Mouse (Mus musculus): ENCODE measurements at regions not wholly inside any gene's neighbourhood (a gene's known extent, or its start where the extent isn't known, plus 50 kb on each side); places are given as distances from the start of the nearest gene placed in this dataset.
A peak's percentile ranks its signal among the peaks of the same experiment; 100 is the strongest.

DNA sequence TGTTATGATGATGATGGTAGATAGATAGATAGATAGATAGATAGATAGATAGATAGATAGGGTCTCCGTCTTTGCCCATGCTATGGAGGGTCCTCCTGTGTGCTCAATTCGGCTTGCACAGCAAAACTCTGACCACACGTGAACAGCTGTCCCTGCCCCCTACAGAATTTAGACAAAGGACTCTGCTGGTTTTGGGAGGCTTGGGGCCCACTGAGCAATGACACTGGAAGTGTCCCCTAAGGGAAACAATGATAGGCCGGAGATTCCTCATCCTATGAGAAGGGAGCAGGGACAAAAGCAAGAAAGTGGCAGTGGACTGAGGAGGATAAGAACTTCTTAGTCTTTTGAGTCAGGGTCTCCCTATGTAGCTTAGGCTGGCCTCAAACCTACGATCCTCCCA is 69.8 kb upstream of the Cd28 start:
- intact Hi-C loops (cut with DNase I) = no loop called here
- TF ChIP-seq CTCF (IDR thresholded peaks at IDR 0.05) = no peak
- DNase-seq = no peak
- no peak overlapping the region for H3K4me3 ChIP-seq
- no peak overlapping the region for H3K27ac ChIP-seq

DNA sequence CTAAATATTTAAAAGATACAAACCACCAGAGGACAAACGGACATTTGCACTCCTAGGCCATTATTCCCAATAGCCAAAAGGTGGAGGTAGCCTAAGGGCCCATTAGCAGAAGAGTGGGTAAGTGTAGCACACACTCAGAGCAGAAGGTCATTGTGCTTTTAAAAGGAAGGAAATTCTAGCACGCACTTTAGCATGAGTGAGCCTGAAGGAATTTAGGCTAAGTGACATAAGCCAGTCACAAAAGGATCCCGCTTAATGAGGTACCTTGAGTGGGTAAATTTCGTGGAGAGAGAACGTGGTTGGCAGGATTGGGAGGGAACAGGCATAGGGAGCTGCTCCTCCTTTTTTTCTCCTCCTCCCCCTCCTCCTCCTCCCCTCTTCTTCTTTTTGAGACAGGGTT is 70.4 kb upstream of the Cd28 start:
- intact Hi-C loops (cut with DNase I) = no loop called here
- no peak for DNase-seq
- no peak for TF ChIP-seq CTCF (IDR thresholded peaks at IDR 0.05)
- no peak overlapping the region for H3K27ac ChIP-seq
- no peak overlapping the region for H3K4me3 ChIP-seq

DNA sequence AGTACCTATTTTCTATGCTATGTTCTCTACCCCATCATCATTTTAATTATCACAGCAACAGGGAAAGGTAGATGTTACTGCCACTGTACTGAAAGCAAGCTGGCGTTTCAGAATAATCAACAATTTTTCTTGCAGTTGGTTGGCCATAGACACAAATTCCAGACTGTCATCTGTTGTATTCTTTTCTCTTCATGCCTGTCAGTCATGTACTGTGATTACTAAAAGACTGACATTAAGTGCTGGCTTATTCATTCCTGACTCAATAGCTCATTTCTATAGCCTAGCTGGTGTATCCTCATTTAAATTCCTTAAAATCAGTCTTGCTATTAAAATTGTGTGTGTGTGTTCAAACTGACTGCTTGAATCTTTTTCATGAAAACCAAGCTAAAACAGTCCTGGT is 71.4 kb upstream of the Cd28 start:
- Histone ChIP-seq H3K4me3 (no peak overlapping the region), H3K27ac (no peak overlapping the region)
- DNase-seq = no peak
- intact Hi-C loops (cut with DNase I) = no loop called here
- TF ChIP-seq CTCF (IDR thresholded peaks at IDR 0.05) = no peak

DNA sequence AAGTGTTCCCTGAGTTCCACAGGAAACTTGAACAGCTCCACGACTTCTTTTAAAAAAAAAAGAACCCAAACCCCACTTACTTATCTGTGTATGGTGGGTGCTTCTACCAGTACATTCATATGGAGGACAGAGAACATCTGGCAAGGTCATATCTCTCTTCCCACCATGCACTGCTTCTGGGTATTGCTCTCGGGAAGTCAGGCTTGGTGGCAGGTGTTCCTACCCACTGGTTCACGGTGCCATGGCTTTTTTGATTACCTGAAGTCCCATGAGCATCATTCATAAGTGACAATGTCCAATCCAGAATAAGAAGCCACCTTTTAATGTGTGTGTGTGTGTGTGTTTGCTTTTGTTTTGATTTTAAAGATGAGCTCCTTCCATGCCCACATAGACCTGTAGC is 73.8 kb upstream of the Cd28 start:
- intact Hi-C loops (cut with DNase I) = no loop called here
- Histone ChIP-seq H3K4me3 (no peak overlapping the region), H3K27ac (no peak overlapping the region)
- TF ChIP-seq CTCF (IDR thresholded peaks at IDR 0.05) = no peak
- no peak for DNase-seq

DNA sequence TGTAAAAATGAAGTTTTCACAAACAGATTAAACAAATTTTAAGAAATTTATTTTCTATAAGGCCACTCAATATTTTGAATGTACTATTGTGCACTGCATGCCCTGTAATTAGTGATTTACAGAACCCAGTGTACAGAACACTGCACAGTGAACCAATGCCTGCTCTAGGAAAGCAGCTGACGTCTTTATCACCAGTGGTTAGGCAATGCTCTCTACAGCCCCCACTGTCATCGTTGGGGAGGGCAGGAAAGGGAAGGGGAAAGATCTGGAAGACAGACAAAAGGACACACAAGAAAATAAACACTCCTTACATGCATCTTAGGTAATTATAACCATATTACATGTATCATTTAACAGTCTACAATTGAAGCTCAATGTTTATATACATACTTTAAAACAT is 74.4 kb upstream of the Cd28 start:
- intact Hi-C loops (cut with DNase I) = no loop called here
- no peak for DNase-seq
- no peak for TF ChIP-seq CTCF (IDR thresholded peaks at IDR 0.05)
- H3K27ac ChIP-seq = peak overlapping the region; percentile 58
- H3K4me3 ChIP-seq = no peak overlapping the region

DNA sequence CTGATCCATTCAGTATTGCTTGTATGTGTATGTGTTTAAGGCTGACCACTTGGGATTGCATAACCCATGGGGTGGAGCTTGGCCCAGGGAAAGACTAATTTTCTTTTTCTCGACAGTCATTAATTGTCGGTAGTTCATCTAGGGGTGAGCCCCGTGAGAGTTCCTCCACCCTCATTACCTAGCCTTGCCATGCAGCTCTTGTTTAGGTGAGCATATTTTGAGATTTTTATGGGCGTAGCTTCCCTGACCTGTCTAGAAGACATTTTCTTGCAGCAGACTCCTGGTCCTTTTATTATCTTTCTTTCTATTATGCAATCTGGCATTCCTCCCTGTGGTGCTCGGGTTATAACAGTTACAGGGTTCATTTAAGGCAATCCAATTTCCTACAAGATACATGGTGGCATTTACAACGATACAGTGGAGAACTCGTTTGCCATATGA is 74.4 kb upstream of the Raph1 start:
- no peak for TF ChIP-seq CTCF (IDR thresholded peaks at IDR 0.05)
- intact Hi-C loops (cut with DNase I) = no loop called here
- Histone ChIP-seq H3K4me3 (no peak overlapping the region), H3K27ac (peak overlapping the region; percentile 58)
- DNase-seq = no peak

DNA sequence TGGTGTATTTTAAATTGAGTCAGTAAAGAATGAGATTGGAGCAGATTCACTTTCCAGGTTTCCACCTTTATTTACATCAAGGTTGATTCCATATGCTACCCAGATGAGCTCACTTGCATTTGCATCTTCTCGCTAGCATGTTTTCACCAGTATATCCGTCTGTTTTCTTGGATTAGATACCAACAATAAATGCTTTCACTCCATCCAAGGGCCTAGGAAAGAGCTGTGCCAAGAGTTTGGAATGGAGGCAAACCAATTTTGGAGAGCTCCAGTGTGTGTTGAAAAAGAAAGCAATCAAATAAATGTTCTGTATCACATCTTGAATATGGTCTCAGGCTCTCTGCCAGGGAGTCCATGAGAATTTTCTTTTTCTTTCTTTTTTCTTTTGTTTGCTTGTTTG is 72.6 kb upstream of the Raph1 start:
- intact Hi-C loops (cut with DNase I) = no loop called here
- no peak overlapping the region for H3K27ac ChIP-seq
- no peak for TF ChIP-seq CTCF (IDR thresholded peaks at IDR 0.05)
- no peak for DNase-seq
- H3K4me3 ChIP-seq = no peak overlapping the region

DNA sequence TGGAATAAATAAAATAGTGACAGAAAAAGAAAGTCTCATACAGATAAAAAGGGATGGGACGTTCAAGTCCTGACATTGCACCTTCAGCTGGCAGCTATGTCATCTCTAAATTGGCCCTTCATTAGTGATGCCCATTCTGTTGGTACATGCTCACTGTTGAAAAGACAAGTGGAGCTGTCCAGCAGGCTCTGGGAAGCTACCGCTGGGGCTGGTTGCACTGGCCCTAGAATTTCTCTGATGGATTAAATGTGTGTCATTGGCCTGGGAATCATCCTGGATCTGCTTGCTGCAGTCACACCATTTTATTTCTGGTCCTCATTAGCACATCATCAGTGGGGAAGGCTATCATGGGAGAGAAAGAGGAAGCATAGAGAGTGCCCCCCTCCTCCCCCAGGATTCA is 72.2 kb upstream of the Raph1 start:
- intact Hi-C loops (cut with DNase I) = no loop called here
- no peak for TF ChIP-seq CTCF (IDR thresholded peaks at IDR 0.05)
- Histone ChIP-seq H3K4me3 (no peak overlapping the region), H3K27ac (no peak overlapping the region)
- no peak for DNase-seq

DNA sequence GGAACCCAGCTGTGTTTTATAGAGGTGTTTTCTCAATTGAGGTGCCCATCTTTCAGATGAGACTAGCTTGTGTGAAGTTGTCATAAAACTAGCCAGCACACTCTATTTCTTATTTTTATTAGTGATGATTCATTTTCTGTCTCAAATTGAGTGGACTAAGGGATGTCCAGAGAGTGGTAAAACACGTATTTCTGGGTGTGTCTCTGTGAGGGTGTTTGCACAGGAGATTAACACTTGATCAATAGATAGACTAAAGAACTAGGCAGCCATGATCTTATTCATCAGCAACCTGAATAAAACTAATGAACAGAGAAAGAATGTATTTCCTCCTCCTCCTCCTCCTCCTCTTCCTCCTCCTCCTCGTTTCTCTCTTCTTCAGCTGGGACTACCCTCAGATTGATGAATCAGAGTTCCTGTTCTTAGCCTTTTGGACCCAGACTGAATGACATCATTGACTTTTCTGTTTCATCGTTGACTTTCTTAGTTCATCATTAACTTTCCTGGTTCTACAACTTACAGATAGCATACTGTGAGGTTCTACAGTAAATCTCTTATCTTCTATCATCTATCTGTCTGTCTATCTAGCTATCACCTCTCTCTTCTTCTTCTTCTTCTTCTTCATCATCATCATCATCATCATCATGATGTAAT is 70.0 kb upstream of the Raph1 start:
- Histone ChIP-seq H3K4me3 (no peak overlapping the region), H3K27ac (no peak overlapping the region)
- DNase-seq = no peak
- intact Hi-C loops (cut with DNase I) = no loop called here
- no peak for TF ChIP-seq CTCF (IDR thresholded peaks at IDR 0.05)

DNA sequence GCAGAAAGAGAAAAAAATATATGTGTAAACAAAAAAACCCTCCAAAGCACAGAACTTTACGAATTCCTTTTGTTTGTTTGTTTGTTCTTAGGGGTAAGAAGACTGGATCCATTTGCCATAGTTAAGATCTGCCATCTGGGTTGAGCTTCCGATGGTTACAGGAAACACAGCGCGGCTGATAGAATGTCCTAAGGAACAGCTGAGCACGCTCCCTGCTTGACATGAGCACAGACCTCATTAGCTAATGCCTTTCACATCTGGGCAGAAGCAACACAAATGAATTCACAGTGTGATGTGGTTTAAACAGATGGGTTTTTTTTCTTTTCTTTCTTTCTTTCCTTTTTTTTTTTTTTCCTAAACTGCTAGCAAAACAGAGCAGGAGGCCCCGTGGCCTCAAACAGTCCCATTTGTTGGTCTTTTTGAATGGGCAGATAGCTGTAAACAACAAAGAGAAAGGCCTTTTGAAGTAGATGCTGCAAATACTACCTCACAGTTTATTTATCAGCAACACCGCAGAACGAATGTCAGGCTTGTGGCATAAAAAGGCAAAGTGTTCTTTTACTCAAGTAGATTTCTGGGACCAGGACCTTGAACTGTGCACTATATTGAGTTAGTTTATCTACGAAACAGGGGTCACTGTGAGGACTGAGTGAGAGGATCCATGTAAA is 61.0 kb upstream of the Raph1 start:
- intact Hi-C loops (cut with DNase I) = no loop called here
- no peak for DNase-seq
- Histone ChIP-seq H3K27ac (peak overlapping the region; percentile 53), H3K4me3 (no peak overlapping the region)
- no peak for TF ChIP-seq CTCF (IDR thresholded peaks at IDR 0.05)

DNA sequence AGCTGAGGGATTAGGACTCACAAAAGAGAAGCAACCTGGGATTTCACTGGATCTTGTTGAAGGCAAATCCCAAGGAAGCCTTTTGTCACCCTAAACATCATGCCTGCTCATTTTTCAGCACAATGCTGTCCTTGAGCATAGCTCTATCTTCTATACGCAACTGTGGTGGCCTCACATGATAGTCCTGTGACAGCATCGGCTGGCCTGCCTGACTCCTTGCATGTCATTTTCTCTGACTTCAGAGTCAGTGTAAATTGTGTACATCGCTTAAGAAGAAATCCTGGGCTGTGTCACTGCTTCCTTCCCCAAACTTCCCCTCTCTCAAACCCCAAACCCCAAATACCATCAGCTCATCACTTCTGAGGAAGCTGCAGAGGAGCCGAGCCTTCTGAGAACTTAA is 60.5 kb upstream of the Raph1 start:
- Histone ChIP-seq H3K4me3 (no peak overlapping the region), H3K27ac (peak overlapping the region; percentile 53)
- intact Hi-C loops (cut with DNase I) = no loop called here
- no peak for DNase-seq
- TF ChIP-seq CTCF (IDR thresholded peaks at IDR 0.05) = no peak

DNA sequence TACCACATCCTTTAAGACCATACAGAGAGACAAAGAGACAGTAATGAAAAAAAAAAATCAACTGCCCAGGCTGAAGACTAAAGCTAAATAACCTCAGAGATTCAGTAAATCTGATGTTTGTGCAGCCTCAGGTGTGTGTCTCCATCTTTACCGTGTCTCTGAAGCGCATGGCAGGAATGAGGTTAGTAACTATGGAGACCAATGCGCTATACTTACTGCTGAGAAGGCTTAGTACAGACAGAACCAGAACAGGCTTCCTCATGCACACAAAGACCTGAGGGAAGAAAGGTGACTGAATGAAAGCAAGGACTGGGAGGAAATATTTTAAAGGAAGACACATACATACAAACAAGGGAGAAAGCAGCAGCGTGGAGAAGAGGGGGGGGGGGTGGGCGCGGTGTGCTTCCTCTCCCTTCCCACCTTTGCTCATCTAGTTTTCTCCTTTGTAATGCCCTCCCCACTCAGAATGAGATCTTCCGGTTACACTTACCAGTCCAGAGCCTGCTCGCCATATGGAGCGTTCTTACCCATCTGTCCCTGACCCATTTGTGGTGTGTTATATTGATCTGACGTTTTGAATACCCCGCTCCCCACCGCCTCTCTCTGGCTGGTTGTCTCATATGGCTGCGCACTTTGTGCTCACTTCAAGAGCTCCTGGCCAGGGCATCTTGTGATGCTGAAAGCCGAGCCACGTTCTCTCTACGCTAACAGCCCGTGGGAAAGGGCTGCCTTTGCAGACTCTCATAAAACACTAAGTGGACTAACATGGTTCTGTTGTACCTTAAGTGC is 59.0 kb upstream of the Raph1 start:
- no peak for TF ChIP-seq CTCF (IDR thresholded peaks at IDR 0.05)
- no peak overlapping the region for H3K27ac ChIP-seq
- DNase-seq = peak; percentile 33
- intact Hi-C loops (cut with DNase I) = no loop called here
- H3K4me3 ChIP-seq = no peak overlapping the region

DNA sequence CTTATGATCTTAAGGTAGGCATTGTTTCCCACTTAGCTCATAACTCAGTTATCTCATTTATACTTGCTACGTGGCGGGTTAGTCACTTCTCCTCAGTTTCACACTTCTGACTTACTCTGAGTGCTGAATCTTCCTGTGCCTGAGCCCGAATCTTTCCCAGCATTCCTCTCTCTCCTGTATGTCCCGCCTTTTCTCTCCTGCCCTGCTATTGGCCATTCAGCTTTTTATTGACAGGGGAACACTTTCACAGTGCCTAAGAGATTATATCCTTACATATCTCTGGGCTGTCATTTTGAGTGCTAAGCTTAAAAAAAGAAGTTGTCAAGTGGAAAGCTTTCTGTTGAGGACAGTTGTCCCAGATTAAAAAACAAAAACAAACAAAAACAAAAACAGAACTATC is 57.3 kb upstream of the Raph1 start:
- H3K27ac ChIP-seq = no peak overlapping the region
- H3K4me3 ChIP-seq = no peak overlapping the region
- no peak for TF ChIP-seq CTCF (IDR thresholded peaks at IDR 0.05)
- DNase-seq = no peak
- intact Hi-C loops (cut with DNase I) = no loop called here

All from gastrocnemius, adult 2 months (tissue).